Mouse (Mus musculus) heart, postnatal 14 days (tissue): ENCODE data around the gene Atp11a. TPM values are rescaled to one million over a fixed set of nuclear protein-coding genes. Genes with fewer than 3 reads are reported as not detected.

Experiments used
- DNase-seq, 2 experiments: peaks; one replicate each; pipeline ENCODE4 v3.0.0; 2021 to 2022
- intact Hi-C: fragments of 180-260 bp; cut with DNase I; formaldehyde crosslinking; loops from one replicate; pipeline ENCODE4 v1.15.1; 2025
- total RNA-seq, 2 experiments: library from RNA; stranded (reverse); gene quantifications; 2 replicates each; pipeline ENCODE4 v1.2.3; 2021

The Atp11a gene
- total RNA-seq, 2 experiments from 2014 or later = 80.4 to 85.6 TPM

- no peak for DNase-seq
- intact Hi-C loops = loop anchor here (1.0 to 2.0 kb wide), 3 partner anchors 32 to 319 kb away; partner anchors contain the start of genes Cul4a and Pcid2
Observed at GRCm38 (mm10) chr8:12895535-12896150, 138.8 kb downstream of the Atp11a start.

DNA sequence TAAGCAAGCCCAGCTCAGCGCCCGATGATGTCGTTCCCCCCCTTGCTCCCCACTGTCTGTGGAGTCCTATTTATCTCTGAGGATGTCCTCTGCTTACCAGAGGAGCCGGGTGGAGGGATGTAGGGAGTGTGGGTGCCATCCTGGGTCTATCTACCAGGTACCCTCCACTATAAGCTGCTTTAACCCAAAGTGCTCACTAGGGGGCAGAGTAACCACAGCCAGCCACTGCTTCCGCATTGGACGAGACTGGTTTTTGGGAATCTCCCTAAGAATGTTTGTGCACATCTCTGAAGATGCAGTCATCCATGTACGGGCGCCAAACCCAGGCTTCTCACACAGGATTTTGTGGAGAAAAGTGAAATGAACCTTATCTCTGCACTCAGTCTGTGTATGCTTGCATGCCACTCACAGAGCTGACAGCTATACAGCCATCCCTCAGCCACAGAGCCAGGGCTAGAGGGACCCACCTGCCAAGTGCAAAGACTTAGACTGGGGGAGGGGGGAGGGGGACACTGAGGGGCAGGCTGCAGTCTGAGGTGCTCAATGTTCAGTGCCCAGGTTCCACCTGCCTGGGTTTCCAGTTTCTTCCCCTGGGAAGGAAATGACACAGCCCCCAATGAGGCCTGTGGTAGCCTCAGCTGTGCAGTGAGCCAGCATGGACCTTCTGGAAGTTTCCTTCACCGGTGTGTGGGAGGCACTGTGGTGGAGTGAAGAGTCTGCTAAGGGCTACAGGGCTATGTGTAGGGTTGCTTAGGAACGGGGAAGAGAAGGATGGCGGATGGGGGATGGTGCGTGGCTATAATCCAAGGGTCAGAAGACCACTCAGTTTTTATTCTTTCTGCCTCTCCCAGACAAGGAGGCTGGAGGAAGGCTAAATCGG, 139.9 kb downstream of the Atp11a start:
- peak; percentile 50 to 69 for DNase-seq

DNA sequence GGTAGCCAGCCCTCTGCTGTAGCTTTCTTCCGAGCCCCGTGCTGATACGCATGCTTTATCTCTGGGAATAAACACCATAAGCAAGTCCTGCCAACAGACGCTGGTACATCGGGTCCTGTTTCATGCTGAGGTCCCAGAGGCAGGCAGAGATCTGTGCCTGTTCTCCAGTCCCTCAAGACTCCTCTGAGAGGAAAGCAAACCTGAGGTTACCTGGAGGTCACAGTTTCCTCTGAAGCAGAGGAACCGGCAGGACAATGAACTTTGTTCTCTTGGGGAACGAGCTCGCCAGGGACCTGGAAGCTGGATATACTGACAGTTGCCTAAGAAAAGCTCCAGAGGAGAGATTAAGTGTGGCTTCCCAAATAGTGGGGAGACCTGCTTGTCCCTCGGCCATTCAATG, 141.0 kb downstream of the Atp11a start:
- peak in 1 of 2 experiments; percentile 35 for DNase-seq
- intact Hi-C loops = loop anchor here (2.0 kb wide), 1 partner anchor 207 kb away; the partner anchor contains the start of genes Cul4a and Pcid2

More for the DNA sequence above, 139.9 kb downstream of the Atp11a start:
- intact Hi-C loops = loop anchor here (1.0 to 2.0 kb wide), 3 partner anchors 31 to 318 kb away; partner anchors contain the start of genes Cul4a and Pcid2

DNA sequence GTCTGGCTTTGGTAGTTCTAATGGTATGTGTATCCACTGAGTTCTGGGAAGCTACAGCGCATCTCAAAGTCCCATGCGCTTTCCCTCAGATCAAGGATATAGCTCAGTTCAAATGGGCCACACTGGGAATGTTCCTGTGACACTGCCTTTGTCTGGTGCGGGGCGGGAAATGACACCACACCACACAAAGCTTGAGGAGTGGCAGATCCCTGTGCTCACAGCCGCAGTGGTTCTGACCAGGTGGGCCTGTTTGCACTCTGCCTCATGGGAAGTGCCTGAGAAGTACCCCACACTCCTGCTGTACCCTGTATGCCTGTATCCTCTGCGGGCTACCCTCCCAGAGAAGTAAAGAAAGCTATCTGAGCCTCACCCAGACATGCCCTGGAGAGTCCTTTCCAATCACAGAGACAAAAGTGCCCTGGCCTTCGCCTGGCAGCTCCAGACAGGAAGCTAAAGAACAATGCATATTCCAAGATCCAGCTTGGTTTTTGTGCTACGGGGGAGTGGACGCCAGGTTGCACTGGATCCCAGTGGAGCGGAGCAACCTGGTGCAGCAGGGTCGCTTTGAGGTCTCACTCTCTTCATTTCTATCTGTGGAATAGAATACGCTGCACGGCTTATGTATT, 147.1 kb downstream of the Atp11a start:
- intact Hi-C loops = no loop called here
- DNase-seq = peak in 1 of 2 experiments; percentile 31

DNA sequence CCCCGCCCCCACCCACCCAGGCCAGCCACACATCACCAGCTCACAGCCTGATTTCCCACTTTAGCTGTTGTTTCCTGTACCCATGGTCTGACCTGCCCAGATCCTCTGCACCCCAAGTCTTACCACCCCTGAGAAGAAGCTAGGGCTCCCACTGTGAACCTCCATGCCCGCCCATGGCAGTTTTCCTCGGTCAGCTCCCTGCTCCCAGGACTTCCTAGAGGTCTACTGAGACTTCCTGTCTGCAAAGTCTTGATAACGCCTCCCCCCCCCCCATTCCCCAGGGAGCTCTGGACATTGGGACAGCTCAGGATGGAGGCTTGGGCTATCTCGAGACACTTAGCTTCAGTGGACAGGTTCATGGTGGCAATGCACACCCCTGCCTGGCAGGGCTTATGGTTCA, 148.3 kb downstream of the Atp11a start:
- intact Hi-C loops = loop anchor here (1.0 kb wide), 1 partner anchor 21 kb away; no protein-coding TSS in a partner anchor
- DNase-seq = no peak

DNA sequence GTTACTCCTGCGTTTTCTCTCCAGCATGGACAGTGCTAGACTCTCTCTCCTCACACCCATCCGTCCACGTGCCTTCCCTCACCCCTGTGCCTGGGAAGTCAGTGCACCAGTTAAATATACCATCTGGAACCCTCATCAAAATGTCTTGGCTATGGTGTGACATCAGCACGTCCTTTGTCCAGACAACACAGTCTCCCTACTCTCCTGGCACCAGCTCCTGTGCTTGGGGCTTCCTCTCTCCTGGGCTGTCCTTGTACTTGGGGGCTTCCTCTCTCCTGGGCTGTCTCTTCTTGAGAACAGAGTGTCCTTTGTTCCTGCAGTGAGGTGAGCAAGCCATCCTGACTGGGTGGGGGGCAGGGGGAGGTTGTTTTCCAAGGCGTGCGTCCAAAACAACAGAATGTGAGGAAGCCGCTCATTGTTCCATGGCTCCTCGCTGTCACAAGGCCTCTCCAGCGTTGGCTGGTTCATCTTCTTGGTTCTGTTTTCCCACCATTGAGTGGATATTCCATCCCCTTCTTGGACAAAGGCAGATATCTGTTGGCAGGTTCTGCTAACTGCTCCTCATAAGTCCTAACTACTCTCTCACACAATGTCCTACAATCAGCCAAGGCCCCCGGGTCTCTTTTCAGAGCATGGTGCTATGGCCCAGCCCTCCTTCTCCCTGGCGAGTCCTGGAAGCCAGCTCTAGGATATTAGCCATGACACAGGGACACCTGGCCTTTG, 148.9 kb downstream of the Atp11a start:
- intact Hi-C loops = loop anchor here (1.0 kb wide), 1 partner anchor 21 kb away; no protein-coding TSS in a partner anchor
- peak; percentile 46 to 56 for DNase-seq

GRCm38 (mm10) chr8:12906597-12906996, 149.8 kb downstream of the Atp11a start:
- intact Hi-C loops = no loop called here
- no peak for DNase-seq

DNA sequence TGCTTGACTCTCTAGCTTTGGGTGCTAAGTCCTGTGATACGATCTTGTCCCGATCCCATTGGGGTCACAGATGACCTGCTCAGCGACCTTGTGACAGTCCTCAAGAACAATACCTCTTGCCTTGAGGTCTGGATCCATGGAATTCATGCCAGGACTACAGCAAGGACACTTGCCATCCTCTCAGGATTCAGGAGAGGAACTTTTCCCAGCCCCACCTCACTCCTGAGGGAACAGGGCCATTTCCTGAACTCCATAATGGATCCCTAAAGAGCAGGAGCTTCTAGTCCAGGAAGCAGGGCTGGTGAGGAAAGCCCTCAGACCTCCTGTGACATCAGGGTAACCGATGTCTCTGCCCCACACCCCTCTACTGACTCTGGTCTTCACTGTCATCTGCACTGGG, 150.9 kb downstream of the Atp11a start:
- intact Hi-C loops = no loop called here
- DNase-seq = no peak

GRCm38 (mm10) chr8:12912011-12912410, 155.2 kb downstream of the Atp11a start:
- intact Hi-C loops = no loop called here
- DNase-seq = no peak

DNA sequence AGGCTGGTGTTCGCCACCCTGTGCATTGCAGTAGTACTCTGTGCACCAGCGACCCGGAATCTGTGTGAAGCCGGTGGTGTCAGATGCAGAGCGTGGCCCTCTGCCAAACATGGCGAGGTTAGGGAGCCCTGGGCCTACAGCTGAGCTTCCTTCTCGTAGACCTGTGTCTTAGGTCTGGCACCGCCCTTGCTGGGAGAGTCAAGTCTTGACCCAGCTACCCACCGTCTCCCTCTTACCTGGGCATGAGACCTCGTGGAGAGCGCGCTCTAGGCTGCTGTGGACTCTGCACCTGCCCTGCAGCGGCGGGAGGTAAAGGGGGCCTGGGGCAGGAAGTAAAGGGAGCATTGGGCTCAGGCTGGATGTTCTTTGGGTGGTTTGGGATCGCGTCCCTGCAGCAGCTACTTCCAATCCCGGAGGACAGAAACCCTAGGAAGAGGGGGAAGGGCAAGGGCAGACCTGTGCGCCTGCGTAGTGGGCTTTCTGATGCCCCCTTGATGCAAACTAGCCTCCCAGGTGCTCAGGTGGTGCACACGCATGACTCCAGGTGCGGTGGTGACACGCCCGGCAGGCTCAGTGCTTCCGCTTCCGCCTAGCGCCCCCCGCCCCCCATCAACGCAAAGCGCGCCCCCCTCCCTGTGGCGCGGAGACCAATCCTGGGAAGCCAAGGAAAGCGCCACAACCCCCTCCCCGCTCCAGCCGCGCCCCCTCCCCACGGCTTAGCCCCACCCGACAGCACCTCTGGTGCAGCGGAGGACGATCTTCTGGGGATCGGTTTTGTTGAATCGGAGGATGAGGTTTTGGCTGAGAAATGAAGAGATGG, 158.6 kb downstream of the Atp11a start:
- no peak for DNase-seq
- intact Hi-C loops = no loop called here

- intact Hi-C loops = no loop called here
Observed at GRCm38 (mm10) chr8:12916156-12916900, 159.5 kb downstream of the Atp11a start.

GRCm38 (mm10) chr8:12917029-12917428, 160.2 kb downstream of the Atp11a start:
- DNase-seq = no peak
- intact Hi-C loops = no loop called here

More at GRCm38 (mm10) chr8:12916156-12916900, 159.5 kb downstream of the Atp11a start:
- no peak for DNase-seq

DNA sequence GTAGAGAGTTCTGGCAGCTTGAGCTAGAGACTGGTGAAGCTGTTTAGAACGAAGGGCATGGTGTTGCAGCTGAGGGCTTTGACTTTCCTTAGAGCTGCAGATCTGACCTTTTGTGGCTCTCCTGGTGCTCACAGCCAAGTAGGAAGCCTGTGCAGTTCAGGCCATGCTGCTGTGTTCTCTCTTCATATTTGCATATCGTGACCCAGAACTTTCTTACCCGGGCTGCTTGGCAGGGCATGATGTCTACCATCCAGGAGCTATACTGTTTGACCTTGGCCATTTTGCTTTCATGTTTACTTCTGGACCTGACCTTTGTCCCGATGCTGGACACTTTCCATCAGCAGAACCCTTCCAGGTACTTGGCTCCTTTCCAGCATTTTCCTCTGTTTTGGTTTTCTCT, 161.0 kb downstream of the Atp11a start:
- no peak for DNase-seq
- intact Hi-C loops = no loop called here

Other genes with a start within 250 kb of the Atp11a start
- gene Spaca7, start 184.0 kb upstream of the Atp11a start, total RNA-seq = not detected
- gene Tubgcp3, start 84.8 kb upstream of the Atp11a start, total RNA-seq = 10 to 100 TPM; 15.5 to 16.0 TPM
- gene Mcf2l, start 116.8 kb downstream of the Atp11a start, total RNA-seq = 100 to 1,000 TPM; 104 to 109 TPM